Mouse (Mus musculus) lung, postnatal 25 days (tissue): Measurements from ENCODE around the gene Get4.

Experiments used
- DNase-seq: peaks from one replicate; pipeline ENCODE4 v3.0.0; 2022; ENCODE audit warnings: low spot score

Gene Get4

DNA sequence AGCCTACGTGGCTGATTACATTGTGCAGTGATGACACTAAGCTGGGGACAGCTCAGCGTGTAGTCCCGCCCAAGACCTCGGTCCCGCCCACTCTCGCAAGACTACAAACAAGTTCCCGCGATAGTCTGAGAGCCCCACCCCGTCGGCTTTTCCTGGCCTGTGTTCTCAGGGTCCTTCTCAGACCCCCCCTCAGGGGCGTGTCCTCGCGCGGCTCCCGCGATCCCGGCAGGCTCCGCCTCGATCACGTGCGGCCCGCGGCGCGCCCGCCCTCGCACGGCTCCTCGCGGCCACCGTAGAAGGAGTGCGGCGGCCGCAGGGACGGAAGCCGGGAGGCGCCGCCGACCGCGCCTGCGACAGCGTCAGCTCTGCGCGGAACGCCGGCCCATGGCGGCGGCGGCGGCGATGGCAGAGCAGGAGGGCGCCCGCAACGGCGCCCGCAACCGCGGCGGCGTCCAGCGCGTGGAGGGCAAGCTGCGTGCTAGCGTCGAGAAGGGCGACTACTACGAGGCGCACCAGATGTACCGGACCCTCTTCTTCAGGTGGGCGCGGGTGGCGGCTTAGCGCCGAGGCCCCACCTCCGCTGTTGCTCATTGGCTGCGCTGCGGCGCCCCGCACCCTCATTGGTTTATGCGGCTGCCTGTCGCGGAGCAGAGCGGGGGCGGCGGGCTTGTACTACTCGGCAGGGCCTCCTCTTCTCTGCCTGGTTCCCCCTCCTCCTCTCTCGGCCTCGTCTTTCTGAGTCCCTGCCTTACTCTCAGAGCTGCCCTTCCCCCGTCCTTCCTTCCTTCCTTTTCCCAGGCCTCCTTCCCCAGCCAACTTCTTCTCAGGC lies at the start of gene Get4:
TSS of gene Get4 (plus strand) at position 244 of the 829 bp plus-strand sequence.
- peak; percentile 99 for DNase-seq

DNA sequence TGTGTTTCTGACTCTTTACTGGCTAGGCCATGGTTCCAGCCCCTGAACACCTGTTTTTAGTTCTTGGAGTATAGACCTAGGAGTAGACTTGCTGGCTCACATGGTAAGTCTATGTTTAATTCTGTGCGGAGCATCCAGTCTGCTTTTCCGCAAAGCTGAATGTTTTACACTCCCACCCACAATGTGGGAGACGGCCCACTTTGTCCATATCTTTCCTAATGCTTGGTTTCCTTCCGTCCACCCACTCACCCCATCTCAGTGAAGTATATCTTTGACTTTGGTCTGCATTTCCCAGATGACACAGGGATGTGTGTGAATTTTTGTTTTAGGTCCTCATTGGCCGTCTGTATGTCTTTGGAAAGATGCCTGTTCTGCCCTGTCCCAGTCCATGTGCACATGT lies 48.8 kb upstream of the Get4 start:
- no peak for DNase-seq

DNA sequence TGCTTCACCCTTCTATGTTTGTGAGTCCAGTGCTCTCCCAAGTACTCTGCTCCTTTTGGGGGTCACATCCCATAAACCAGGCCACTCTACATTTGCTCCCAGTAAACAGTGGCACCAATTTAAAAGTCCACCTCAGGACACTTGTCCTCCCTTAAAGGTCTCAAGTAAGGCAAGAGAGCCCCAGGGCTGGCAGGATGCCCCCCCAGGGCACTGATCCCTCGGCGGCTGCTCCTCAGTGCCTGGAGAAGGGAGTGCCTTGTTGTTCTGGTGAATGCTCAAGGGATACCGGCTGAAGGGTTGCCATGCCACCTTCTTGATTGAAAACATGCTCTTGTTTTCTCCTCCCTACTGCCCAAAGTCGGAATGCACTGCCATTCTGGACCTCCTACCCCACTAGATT lies 46.0 kb upstream of the Get4 start:
- DNase-seq = no peak

DNA sequence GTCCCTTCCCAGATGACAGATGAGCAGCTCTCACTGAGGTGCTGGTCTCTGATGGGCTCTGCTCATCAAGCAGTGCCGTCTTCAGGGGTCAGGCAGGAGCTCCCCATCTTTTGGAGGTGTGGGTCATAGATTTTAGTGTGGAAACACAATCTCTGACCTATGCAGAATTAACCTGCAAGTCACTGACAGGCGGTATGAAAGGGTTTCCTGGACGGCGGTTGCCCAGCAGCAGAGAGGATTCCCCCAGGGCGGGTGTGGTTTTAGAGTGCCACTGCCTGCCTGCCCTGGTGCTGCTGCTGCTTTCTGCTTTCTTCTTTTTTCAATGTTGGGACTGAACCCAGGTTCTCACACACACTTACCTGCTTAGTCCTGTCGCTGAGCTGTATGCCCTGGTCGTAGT lies 45.6 kb upstream of the Get4 start:
- no peak for DNase-seq

DNA sequence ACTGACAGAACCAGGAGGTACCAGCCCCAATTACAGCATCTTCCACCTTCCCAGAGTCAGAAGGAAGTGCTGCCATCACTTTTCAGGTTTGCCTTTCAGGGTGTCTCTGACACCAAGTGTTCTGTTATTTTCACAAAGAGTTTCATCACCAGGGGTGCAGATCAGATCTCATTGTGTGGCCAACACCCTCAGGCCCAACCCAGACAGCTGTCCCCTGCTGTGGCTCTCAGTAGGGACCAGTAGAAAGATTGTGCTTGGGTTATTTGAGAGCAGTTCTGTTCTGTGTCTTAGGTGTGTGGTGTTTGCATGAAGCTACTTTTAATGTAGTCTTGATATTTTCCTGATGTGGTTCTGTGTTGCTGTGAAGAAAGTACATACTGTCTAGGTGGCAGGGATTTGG lies 43.9 kb upstream of the Get4 start:
- DNase-seq = no peak

DNA sequence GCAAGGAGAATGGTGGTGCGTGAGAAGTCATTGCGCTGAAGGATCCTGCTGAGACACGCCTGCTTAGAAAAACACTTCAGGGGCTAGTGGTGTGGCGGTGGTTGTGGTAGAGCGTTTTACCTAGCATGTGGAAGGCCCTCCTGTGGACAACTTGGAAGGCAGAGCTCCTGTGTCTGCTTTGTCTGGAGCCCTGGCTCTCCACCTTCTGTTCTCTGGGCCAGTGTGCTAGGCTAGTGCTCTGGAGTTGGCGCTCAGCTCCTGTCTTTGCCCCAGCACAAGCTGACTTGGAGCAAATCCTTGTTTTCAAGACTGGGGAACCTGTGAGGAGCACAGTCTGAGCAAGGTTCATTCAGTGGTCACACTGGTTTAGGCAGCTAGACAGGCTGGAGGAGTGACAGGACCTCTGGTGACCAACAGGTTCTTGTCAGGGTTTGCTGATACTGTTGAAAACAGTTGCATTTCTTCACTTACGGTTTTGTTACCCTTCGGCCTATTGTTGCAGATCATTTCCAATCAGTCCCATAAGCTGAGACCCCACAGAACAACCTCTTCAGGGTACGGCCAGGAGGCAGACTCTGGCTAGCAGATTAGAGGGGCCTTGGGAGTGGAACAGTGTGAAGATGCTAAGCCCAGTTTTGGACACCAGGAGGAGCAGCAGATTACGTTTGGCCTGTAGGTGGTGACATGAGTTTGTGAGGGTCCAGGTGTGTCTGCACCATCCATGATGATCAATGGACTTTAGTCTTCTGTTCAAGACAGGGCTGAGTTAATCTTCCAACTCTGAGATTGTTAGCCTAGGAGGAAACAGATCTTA lies 43.0 kb upstream of the Get4 start:
- DNase-seq = no peak

DNA sequence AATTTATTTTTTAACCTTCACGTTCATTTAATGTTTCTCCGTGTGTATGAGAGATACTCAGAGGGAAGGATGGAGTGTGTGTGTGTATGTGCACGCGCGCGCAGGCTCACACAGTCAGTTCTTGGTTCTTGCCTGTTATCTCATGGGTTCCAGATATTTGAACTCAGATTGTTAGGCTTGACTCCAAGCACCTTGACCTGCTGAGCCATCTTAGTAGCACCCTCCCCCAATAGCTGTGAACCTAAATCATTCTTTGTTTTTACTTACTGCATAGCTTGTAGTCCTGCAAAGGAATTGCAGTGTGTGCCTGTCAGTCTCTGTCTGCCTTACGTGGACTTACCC lies 42.5 kb upstream of the Get4 start:
- no peak for DNase-seq

DNA sequence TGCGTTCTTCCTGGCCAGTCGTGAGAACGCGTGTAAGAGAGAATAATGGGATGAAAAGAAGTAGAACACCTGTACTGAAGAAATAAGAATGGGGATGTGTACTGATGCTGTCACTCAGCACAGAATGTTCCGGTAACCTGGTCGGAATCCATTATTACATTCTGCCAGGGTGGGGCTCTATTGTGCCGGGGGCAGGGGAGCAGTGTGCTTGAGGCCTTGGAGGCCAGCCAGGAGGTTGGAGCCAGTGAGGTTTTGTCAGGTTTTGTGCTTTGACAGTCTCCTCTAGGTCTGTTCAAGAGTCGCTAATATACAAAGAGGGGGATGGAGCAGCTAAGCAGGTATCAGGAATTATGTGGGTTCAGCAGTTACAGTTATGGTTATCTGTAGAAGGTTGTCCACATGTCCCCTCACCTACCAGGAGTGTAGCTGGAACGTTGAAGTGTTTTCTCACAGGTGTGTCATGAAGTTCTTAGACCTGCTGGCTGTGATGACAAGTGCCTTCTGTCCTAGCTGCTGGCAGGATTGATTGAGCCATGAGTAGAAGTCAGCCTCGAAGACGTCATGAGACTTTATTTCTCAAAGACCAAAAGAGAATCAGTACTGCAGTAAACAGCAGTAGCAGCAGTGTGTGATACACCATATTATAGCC lies 40.3 kb upstream of the Get4 start:
- peak; percentile 35 for DNase-seq

DNA sequence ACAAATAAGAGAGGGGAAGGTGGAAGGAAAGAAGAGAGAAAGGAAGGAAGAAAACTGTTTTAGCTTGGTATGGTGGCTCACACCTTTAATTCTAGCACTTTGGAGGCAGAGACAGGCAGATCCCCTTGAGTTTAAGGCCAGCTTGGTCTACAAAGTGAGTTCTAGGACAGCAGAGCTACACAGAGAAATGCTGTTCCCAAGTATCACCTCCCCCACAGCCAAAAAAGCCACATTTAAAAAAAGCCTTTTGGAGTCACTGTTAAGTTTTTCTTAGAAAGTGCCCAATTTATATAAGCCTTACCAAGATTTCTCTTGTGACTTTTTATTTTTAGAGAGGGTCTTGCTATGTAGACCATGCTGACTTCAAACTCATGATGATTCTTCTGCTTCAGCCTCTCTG lies 37.8 kb upstream of the Get4 start:
- DNase-seq = no peak

DNA sequence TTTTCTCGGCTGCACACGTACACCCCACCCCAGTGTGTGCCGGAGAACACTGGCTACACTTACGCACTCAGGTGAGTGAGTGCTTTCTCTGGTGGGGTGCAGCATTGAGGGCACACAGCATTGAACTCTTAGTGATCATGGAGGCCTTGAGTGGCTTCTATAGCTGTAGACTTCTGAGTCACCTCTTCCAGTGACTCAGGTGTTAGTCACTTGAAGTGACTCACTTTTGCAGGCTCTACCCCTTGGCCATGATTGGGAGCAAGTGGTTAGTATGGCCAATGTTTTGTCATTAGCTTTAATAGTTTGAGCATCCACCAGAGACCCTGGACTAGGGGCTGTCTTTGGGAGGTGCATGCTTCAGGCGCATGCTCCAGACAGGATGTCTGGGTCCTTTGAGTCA lies 36.9 kb upstream of the Get4 start:
- DNase-seq = no peak

DNA sequence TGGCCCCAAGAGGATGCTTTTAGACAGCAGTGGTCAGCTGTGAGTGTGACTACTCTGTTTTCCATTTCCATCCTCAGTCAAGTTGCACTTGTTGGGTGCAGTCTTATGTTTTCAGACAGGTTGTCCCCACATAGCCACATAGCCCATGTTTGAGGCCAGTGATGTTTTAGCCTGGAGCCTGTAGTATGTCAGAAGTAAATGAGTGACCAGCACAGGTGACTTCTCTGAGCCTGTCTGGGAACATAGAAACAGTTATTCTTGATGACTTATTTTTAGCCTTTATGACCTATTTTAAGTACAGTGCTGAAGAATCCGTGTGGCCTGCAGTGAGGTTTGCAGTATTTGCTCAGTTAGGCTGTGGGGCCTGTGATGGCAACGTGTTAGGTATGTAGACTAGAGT lies 36.0 kb upstream of the Get4 start:
- no peak for DNase-seq

DNA sequence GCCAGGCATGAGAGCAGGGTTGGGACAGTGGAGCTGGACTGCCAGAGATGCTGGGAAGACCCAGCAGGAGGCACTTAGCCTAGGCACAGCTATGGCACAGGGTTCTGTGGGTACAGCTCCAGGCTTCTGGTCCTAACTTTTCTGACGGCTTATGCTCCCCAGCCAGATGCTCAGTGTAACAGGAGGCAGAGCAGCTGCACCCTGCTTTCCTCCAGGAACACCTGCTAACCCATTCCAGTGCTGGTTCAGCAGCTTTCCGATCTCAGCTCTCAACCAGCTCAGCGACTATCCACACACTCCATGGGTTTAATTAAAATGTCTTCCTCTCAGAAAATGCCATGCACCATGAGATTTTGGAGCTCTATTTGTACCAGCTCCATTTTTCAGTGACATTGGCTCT lies 35.4 kb upstream of the Get4 start:
- no peak for DNase-seq

DNA sequence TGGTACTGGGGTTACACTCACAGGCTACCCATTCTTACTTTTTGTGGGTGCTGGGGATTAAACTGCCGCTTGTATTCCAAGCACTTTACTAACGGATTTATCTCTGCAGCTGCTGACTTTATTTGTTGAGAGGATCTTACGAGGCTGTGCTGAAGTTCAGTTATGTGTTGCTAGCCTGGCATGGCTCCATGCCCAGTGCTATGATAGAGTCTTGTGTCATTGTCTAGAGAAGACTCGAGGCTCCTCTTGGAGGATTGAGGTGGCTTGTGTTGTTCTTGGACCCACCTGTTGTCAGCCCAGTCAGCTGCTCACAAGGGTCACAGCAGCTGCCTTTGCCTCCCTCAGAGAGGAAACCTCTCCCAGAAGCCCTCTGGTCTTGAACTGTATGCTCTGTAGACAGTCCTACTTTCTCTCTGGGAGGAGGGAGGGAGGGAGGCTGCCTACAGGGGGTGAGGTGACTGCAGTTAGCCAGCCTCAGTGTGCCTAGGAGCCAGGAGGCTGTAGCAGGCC lies 32.1 kb upstream of the Get4 start:
- no peak for DNase-seq

DNA sequence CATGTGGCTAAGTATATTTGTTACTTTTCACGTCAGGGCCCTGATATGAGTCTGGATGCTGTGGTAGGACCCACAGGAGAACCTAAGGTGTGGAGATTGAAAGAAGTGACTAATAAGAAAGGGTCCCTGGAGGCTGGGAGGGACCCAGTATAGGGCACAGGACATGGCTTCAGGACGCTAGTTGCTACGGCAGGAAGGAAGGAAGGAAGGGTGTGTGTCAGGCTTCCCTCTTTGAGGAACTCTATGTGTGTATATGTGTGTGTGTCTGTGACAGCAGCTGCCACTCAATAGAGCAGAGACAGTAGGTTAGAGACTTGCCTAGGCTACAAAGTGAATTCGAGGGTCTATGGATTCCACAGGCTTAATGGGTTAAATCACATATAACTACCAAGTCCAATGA lies 31.5 kb upstream of the Get4 start:
- peak; percentile 64 for DNase-seq

DNA sequence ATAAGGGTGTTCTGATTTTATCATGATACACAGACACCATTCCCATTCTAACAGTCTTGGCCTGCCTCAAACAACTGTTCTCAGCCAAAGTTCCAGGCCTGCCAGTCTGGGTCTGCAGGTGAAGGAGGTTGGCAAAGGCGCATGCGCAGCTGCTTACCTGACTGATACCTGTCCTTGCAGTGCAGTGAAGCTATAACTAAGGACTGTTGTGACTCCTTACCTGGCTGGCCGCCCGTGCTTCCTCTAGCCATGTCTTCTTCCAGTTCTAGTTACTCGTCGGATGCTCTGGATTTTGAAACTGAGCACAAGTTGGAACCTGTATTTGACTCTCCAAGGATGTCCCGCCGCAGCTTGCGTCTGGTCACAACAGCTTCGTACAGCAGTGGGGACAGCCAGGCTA lies 28.8 kb upstream of the Get4 start:
- DNase-seq = no peak

DNA sequence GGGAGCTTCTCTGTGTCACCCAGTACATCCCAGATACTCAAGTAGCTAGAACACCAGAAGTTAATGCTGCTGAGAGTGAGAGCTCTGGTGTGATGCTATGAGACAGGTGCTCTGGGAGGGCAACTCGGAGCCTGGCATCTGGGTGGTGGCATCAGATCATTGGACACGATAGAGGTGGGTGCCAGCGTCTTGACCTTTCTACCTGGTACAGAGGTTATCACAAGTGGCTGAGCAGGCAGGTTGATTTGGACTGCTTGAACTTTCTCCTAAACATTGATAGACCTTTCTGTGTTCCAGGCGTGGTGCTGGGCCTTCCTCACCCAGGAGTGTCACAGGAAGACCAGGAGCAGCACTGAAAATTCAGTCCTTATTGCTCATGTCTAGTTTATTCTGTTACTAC lies 24.9 kb upstream of the Get4 start:
- DNase-seq = no peak

DNA sequence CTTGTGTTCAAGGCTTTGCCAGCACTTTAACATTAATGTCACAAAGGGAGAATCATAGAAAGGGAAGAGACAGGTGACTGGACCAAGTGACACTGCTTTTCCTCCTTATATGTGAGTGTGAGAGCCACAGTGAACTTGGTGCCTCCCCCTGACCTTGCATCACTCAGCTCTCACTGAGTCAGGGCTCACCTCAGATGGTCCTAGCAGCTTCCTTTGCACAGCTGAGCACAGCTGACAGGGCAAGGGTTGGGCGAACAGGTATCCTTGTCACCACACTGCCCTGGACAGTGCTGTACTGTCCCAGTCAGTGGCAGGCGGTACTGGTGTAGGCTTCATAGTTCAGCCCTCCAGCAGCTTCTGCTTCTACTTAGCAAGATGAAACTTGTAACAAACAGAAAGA lies 24.5 kb upstream of the Get4 start:
- no peak for DNase-seq

DNA sequence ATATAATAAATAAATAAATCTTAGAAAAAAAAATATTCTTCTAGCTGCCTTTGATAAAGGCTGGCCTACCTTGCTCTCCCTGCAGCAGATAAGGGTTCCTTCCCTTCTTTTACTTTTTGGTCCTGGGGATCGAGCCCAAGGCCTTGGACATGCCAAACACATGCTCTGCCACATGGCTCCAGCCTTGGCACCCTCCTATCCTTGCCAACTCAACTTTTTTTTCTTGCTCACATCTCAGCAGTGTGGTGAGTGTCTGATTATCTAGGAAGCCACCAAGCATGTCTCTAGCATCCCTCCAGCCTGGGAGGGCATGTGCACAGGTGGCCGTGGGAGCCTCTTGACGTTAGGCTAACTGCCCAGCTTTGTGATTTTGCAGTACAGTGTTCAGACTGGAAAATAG lies 23.8 kb upstream of the Get4 start:
- no peak for DNase-seq

DNA sequence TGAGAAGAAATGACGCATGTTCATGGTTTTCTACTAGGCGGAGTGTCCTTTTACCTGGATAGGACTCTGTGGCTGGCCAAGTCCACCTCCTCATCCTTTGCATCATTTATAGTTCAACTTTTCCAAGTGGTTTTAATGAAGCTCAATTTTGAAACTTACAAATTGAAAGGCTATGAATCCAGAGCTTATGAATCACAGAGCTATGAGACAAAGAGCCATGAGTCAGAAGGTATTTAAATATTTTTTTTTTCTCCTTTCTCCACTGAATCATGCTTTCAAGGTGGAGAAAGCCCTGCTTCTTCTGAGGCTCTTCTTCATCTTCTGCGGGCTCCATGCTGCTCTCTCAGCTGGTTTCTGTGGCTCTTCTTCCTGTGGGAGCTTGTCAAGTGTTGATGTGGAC lies 22.4 kb upstream of the Get4 start:
- no peak for DNase-seq

DNA sequence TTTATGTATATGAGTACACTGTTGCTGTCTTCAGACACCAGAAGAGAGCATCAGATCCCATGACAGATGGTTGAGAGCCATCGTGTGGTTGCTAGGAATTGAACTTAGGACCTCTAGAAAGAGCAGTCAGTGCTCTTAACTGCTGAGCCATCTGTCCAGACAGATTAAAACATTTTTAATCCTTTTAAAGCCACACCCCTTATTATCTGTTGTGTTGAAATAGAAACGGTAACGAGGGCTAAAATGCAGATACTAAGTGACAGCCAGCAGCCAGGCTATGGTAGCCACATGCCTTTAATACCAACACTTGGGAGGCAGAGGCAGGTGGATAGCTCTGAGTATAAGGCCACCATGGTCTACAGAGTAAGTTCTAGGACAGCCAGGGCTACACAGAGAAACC lies 20.0 kb upstream of the Get4 start:
- no peak for DNase-seq

DNA sequence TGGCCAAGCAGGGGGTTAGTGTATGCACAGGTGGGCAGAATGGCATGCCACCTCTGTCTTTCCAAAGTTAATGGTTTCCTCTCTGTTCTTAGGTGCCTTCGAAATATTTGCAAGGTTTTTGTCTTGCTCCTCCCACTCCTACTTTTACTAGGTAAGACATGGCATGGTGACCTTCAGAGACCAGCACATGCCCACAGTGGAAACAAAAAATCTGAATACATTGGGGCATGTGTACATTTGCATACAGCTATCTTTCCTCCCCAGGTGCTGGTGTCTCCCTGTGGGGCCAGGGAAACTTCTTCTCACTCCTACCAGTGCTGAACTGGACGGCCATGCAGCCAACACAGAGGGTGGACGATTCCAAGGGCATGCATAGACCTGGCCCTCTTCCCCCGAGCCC lies 17.7 kb upstream of the Get4 start:
- no peak for DNase-seq

DNA sequence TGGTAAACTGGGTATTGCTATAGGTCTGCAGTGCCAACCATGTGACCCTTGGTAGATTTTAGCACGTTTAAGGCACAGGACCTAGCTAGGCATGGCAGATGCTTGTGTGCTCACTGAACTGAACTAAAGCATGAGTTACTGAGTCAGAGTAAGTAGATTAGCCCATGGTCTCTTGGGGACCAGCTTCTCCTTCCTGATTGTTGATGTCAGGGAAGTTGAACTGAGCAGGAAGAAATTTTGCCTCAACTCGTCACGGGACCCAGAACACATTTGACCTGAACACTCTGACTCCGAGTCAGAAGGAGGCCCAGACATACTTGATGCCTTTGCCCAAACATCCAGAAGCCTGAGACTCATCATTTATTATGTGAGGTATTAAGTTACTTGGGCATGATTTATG lies 14.7 kb upstream of the Get4 start:
- DNase-seq = no peak
